Mouse (Mus musculus) thymus, postnatal 25 days (tissue): Measurements from ENCODE around the gene Gab1.

ENCODE experiments used
- DNase-seq: peaks from one replicate; pipeline ENCODE4 v3.0.0; 2022

Gab1 gene

DNA sequence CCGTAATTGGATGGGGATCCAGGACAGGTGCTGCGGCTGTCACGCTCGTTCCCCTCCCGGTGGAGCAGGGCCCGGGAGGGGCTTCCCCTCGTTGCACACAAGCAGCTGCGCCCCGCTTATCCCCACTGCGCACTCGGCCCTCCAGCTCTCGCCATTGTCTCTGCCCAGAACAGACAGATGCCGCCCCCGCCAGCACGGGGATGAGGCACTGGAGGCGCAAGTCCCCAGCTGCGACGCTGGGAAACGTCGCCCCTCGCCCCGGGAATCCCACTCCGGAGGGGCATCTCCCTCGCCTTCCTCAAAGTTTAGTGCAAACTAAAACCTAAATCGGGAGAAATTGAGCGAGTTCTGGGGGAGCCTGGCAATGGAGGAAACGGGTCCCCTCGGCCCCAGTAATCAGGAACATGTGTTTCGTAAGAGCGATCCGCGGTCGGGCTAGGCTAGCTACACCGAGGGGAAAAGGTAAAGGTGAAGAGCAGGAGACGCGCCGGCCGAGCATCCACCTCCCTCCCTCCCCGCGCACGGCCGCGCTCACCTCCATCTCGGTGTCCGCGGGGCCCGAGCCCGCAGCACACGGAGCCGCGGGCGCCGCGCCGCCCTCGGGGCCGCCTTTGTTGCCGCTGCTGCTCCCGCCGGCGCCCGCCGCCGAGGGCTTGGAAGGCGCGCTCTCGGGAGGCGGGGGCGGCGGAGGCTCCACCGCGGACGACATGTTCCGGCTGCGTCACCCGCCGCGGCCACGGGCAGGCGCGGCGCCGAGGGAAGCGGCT, 141.7 kb downstream of the Gab1 start:
- peak; percentile 49 for DNase-seq

GRCm38 (mm10) chr8:80738046-80738387, 142.3 kb downstream of the Gab1 start:
- DNase-seq: no peak

DNA sequence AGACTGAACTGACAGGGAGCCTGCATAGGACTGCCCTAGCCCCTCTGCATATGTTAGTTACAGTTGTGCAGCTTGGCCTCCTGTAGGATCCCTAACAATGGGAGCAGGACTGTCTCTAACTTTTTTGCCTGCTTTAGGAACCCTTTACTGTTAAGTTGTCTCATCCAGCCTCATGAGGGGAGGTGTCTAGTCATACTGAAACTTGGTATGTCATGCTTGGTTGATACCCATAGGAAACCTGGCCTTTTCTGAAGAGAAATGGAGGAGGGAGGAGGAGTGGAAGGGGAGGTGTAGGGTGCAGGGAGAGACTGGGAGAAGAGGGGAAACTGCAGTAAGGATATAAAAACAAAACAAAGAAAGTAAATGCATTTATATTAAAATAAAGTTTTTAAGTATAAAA, 148.0 kb downstream of the Gab1 start:
- DNase-seq: no peak

DNA sequence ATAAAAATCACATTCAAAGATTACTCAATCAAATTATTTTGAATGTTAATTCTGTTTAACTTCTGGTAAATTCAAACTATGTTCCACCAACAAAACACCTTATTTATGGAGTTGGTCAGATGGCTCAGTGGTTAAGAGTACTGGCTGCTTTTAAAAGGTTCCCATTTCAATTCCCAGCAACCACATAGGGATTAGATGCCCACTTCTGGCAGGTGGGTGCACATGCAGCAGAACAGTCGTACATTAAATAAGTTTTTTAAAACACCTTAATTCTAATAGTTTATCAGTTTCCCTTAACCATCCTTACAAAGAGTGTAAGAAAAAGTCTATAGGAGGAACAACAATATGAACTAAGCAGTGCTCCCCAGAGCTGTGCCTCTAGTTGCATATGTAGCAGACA, 165.9 kb downstream of the Gab1 start:
- DNase-seq: no peak
